Mouse (Mus musculus): ENCODE data around the gene Stxbp1. TPM values are rescaled to one million over a fixed set of nuclear protein-coding genes. Genes with fewer than 3 reads are reported as not detected.

Gene Stxbp1
- polyA plus RNA-seq, 1 experiment from 2014 or later, result 165 TPM

- H3K9me3 ChIP-seq, result no peaks in the 10 kb centered on the region
- peaks cover 16% of the 10 kb centered on the region for H3K4me1 ChIP-seq (replicated peaks)
- no peak overlapping the region for H3K27ac ChIP-seq
- peak overlapping the region; percentile 62 for H3K4me3 ChIP-seq (replicated peaks)
- H3K9ac ChIP-seq (replicated peaks), result peak overlapping the region; percentile 66; the same call in 1 of the 2 replicates
- no peaks in the 10 kb centered on the region for H3K36me3 ChIP-seq
- peaks cover 10% of the 10 kb centered on the region; the same call in 1 of the 2 replicates for H3K27me3 ChIP-seq
- WGBS, result 18% methylated on average over 22 of the region's 22 CpGs
- no peak; the same call in 1 of the 2 replicates for ATAC-seq
- peak overlapping the region; percentile 74 for H3K4me2 ChIP-seq (replicated peaks)
Measured at GRCm38 (mm10) chr2:32776192-32776591, 70.9 kb downstream of the Stxbp1 start.

- ATAC-seq, result peak; percentile 98
- H3K4me3 ChIP-seq (replicated peaks), result peak within 1 kb of the TSS; percentile 62
- H3K27me3 ChIP-seq, result peaks cover 10% of the 10 kb centered on the region; the same call in 1 of the 2 replicates
- H3K4me1 ChIP-seq (replicated peaks), result peaks cover 16% of the 10 kb centered on the region
- peak within 1 kb of the TSS; percentile 66 for H3K9ac ChIP-seq (replicated peaks)
- H3K4me2 ChIP-seq (replicated peaks), result peak within 1 kb of the TSS; percentile 74
- no peaks in the 10 kb centered on the region for H3K9me3 ChIP-seq
- H3K36me3 ChIP-seq, result no peaks in the 10 kb centered on the region
- under 1% methylated on average over 46 of the region's 46 CpGs for WGBS
- H3K27ac ChIP-seq, result peak within 1 kb of the TSS; percentile 48; the same call in 1 of the 2 replicates
Measured at GRCm38 (mm10) chr2:32775359-32776074, 71.5 kb downstream of the Stxbp1 start, which contains the start of the genes Ttc16 and Ptrh1. Ttc16 (minus strand) TSS chr2:32775633. Ptrh1 (plus strand) TSS chr2:32775786.

- Histone ChIP-seq H3K27me3 (peaks cover 10% of the 10 kb centered on the region; the same call in 1 of the 2 replicates), H3K36me3 (no peaks in the 10 kb centered on the region), H3K9me3 (no peaks in the 10 kb centered on the region), H3K4me2 (replicated peaks) (no peak overlapping the region), H3K4me1 (replicated peaks) (peaks cover 21% of the 10 kb centered on the region), H3K9ac (replicated peaks) (no peak overlapping the region), H3K27ac (no peak overlapping the region), H3K4me3 (replicated peaks) (no peak overlapping the region)
- WGBS, result 87% methylated on average over 8 of the region's 8 CpGs
- no peak for ATAC-seq
Measured at GRCm38 (mm10) chr2:32772626-32773279, 74.3 kb downstream of the Stxbp1 start.

- 35% methylated on average over 12 of the region's 12 CpGs for WGBS
- no peak overlapping the region for H3K4me3 ChIP-seq (replicated peaks)
- H3K9ac ChIP-seq (replicated peaks), result no peak overlapping the region
- no peaks in the 10 kb centered on the region for H3K36me3 ChIP-seq
- H3K27me3 ChIP-seq, result peaks cover 6% of the 10 kb centered on the region; the same call in 1 of the 2 replicates
- ATAC-seq, result no peak
- no peak overlapping the region for H3K4me2 ChIP-seq (replicated peaks)
- peaks cover 26% of the 10 kb centered on the region for H3K4me1 ChIP-seq (replicated peaks)
- no peaks in the 10 kb centered on the region for H3K9me3 ChIP-seq
- no peak overlapping the region for H3K27ac ChIP-seq
Measured at GRCm38 (mm10) chr2:32771886-32772285, 75.2 kb downstream of the Stxbp1 start.

GRCm38 (mm10) chr2:32769327-32770085 lies 77.5 kb downstream of the Stxbp1 start:
- H3K4me3 ChIP-seq (replicated peaks), result no peak overlapping the region
- 45% methylated on average over 5 of the region's 5 CpGs for WGBS
- no peak for ATAC-seq
- H3K27ac ChIP-seq, result no peak overlapping the region
- no peaks in the 10 kb centered on the region for H3K9me3 ChIP-seq
- H3K9ac ChIP-seq (replicated peaks), result no peak overlapping the region
- no peaks in the 10 kb centered on the region for H3K36me3 ChIP-seq
- H3K4me2 ChIP-seq (replicated peaks), result no peak overlapping the region
- H3K4me1 ChIP-seq (replicated peaks), result peaks cover 10% of the 10 kb centered on the region
- H3K27me3 ChIP-seq, result no peaks in the 10 kb centered on the region

GRCm38 (mm10) chr2:32768661-32769285 lies 78.3 kb downstream of the Stxbp1 start:
- Histone ChIP-seq H3K9me3 (no peaks in the 10 kb centered on the region), H3K4me2 (replicated peaks) (no peak overlapping the region), H3K36me3 (no peaks in the 10 kb centered on the region), H3K4me1 (replicated peaks) (peaks cover 10% of the 10 kb centered on the region), H3K9ac (replicated peaks) (no peak overlapping the region), H3K27me3 (no peaks in the 10 kb centered on the region), H3K4me3 (replicated peaks) (no peak overlapping the region), H3K27ac (no peak overlapping the region)
- WGBS, result 51% methylated on average over 19 of the region's 19 CpGs
- no peak for ATAC-seq

GRCm38 (mm10) chr2:32767241-32767640 lies 79.8 kb downstream of the Stxbp1 start:
- no peaks in the 10 kb centered on the region for H3K27me3 ChIP-seq
- WGBS, result 72% methylated on average over 12 of the region's 12 CpGs
- H3K27ac ChIP-seq, result no peak overlapping the region
- no peak overlapping the region for H3K4me2 ChIP-seq (replicated peaks)
- peaks cover 10% of the 10 kb centered on the region for H3K4me1 ChIP-seq (replicated peaks)
- no peak overlapping the region for H3K4me3 ChIP-seq (replicated peaks)
- no peak overlapping the region for H3K9ac ChIP-seq (replicated peaks)
- no peak for ATAC-seq
- H3K9me3 ChIP-seq, result no peaks in the 10 kb centered on the region
- peaks cover 13% of the 10 kb centered on the region for H3K36me3 ChIP-seq

GRCm38 (mm10) chr2:32763353-32763752 lies 83.7 kb downstream of the Stxbp1 start:
- Histone ChIP-seq H3K4me2 (replicated peaks) (no peak overlapping the region), H3K4me3 (replicated peaks) (no peak overlapping the region), H3K4me1 (replicated peaks) (peaks cover 15% of the 10 kb centered on the region), H3K27me3 (no peaks in the 10 kb centered on the region), H3K9me3 (no peaks in the 10 kb centered on the region), H3K9ac (replicated peaks) (no peak overlapping the region), H3K36me3 (peaks cover 43% of the 10 kb centered on the region), H3K27ac (no peak overlapping the region)
- ATAC-seq, result no peak
- WGBS, result 88% methylated on average over 3 of the region's 3 CpGs

- no peak for ATAC-seq
- H3K9me3 ChIP-seq, result no peaks in the 10 kb centered on the region
- 92% methylated on average over 4 of the region's 4 CpGs for WGBS
- H3K4me2 ChIP-seq (replicated peaks), result no peak overlapping the region
- H3K4me3 ChIP-seq (replicated peaks), result no peak overlapping the region
- no peak overlapping the region for H3K27ac ChIP-seq
- no peak overlapping the region for H3K9ac ChIP-seq (replicated peaks)
- H3K36me3 ChIP-seq, result peaks cover 43% of the 10 kb centered on the region
- H3K27me3 ChIP-seq, result no peaks in the 10 kb centered on the region
- H3K4me1 ChIP-seq (replicated peaks), result peaks cover 18% of the 10 kb centered on the region
Measured at GRCm38 (mm10) chr2:32761859-32762258, 85.2 kb downstream of the Stxbp1 start.

- H3K4me2 ChIP-seq (replicated peaks), result no peak overlapping the region
- no peak overlapping the region for H3K4me3 ChIP-seq (replicated peaks)
- peaks cover 43% of the 10 kb centered on the region for H3K36me3 ChIP-seq
- no peaks in the 10 kb centered on the region for H3K27me3 ChIP-seq
- peaks cover 20% of the 10 kb centered on the region for H3K4me1 ChIP-seq (replicated peaks)
- no peak for ATAC-seq
- no peak overlapping the region for H3K27ac ChIP-seq
- no peak overlapping the region for H3K9ac ChIP-seq (replicated peaks)
- H3K9me3 ChIP-seq, result no peaks in the 10 kb centered on the region
- 90% methylated on average over 14 of the region's 14 CpGs for WGBS
Measured at GRCm38 (mm10) chr2:32761361-32761760, 85.7 kb downstream of the Stxbp1 start.

- Histone ChIP-seq H3K4me2 (replicated peaks) (no peak overlapping the region), H3K9me3 (no peaks in the 10 kb centered on the region), H3K9ac (replicated peaks) (peak overlapping the region; percentile 34), H3K4me1 (replicated peaks) (peaks cover 20% of the 10 kb centered on the region), H3K27ac (no peak overlapping the region), H3K4me3 (replicated peaks) (no peak overlapping the region), H3K36me3 (peaks cover 54% of the 10 kb centered on the region), H3K27me3 (no peaks in the 10 kb centered on the region)
- ATAC-seq, result no peak
- WGBS, result 86% methylated on average over 2 of the region's 2 CpGs
Measured at GRCm38 (mm10) chr2:32759001-32759400, 88.0 kb downstream of the Stxbp1 start.
